Mouse (Mus musculus) embryo, embryonic 11 days (tissue): ENCODE results near the gene Cct4.

Source experiments
- DNase-seq: peaks from one replicate; pipeline ENCODE4 v3.0.0-alpha.2; 2015

Cct4 gene

GRCm38 (mm10) chr11:23047663-23048582 lies 57.6 kb downstream of the Cct4 start:
- DNase-seq: peak; percentile 35

GRCm38 (mm10) chr11:23049642-23050041 lies 59.3 kb downstream of the Cct4 start:
- no peak for DNase-seq

- no peak for DNase-seq
Measured at GRCm38 (mm10) chr11:23052353-23052752, 62.0 kb downstream of the Cct4 start.
